Mouse (Mus musculus): ENCODE results near the gene Dao. TPM values are rescaled to one million over a fixed set of nuclear protein-coding genes. Genes with fewer than 3 reads are reported as not detected.

The Dao gene
- polyA plus RNA-seq, 1 experiment from 2014 or later = not detected

DNA sequence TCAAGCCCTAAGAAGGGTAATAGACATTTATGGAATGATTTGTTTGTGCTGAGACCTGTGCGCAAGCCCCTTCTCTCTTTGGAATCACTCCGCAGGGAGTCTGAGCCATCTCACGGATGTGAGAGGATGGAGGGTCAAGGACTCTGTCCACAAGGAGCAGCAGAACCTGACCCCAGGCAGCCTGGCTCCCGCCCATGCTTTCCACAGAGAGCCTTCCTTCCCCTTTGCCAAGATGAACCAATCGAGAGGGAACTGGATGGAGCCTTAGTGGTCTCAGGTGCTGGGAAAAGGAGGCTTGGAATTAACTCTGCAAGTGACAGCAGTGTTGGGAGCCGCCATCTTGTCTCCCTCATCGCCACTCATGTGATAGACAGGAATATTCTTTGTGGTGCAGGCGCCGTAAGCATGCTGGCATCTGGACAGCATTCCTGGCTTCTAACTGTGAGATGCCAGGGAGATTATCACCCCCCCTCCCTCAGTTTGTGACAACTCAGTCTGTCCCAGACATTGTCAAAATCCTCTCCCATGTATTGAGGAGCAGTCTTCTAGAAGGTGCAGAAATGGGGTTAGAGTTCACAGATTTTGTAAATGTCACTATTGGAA, 53.7 kb downstream of the Dao start:
- Histone ChIP-seq H3K4me3 (no peak overlapping the region), H3K27ac (replicated peaks) (no peak overlapping the region), H3K9me3 (no peaks in the 10 kb centered on the region), H3K4me2 (no peak overlapping the region), H3K9ac (no peak overlapping the region), H3K4me1 (replicated peaks) (no peaks in the 10 kb centered on the region), H3K27me3 (no peaks in the 10 kb centered on the region), H3K36me3 (peaks cover 62% of the 10 kb centered on the region)
- WGBS = 76% methylated on average over 9 of the region's 9 CpGs
- ATAC-seq (ENCODE audit: low read depth) = no peak

DNA sequence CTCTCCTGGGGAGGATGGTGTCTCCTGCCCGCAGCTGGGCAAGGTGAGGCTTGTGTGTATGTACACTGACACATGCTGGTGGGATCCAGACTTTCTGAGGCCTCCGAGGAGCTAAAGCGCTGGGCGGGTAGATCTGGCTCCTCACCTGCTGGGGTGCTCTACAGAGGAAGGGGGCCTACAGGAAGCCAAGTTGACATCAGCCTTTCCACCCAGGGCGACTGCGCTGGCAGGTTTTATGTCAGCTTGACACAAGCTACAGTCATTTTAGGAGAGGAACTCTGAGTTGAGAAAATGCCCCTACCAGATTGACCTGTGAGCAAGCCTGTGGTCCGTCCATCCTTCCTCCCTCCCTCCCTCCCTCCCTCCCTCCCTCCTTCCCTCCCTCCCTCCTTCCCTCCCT, 58.2 kb downstream of the Dao start:
- Histone ChIP-seq H3K27me3 (no peaks in the 10 kb centered on the region), H3K27ac (replicated peaks) (no peak overlapping the region), H3K4me1 (replicated peaks) (no peaks in the 10 kb centered on the region; the same call in 1 of the 2 replicates), H3K36me3 (peaks cover 54% of the 10 kb centered on the region), H3K4me3 (no peak overlapping the region), H3K9me3 (no peaks in the 10 kb centered on the region), H3K4me2 (no peak overlapping the region), H3K9ac (no peak overlapping the region)
- no peak for ATAC-seq (ENCODE audit: low read depth)
- WGBS = 56% methylated on average over 7 of the region's 7 CpGs

GRCm38 (mm10) chr5:114063958-114064357, 60.5 kb downstream of the Dao start:
- H3K27me3 ChIP-seq = no peaks in the 10 kb centered on the region
- H3K4me2 ChIP-seq = no peak overlapping the region
- peaks cover 43% of the 10 kb centered on the region for H3K36me3 ChIP-seq
- no peak for ATAC-seq (ENCODE audit: low read depth)
- no peaks in the 10 kb centered on the region for H3K9me3 ChIP-seq
- no peak overlapping the region for H3K9ac ChIP-seq
- no peak overlapping the region for H3K4me3 ChIP-seq
- H3K27ac ChIP-seq (replicated peaks) = no peak overlapping the region
- WGBS = 43% methylated on average over 4 of the region's 4 CpGs
- no peaks in the 10 kb centered on the region; the same call in 1 of the 2 replicates for H3K4me1 ChIP-seq (replicated peaks)

GRCm38 (mm10) chr5:114065161-114065560, 61.7 kb downstream of the Dao start, which contains the start of gene Usp30:
Gene Usp30 (plus strand): TSS chr5:114065461.
- no peak for ATAC-seq (ENCODE audit: low read depth)
- no peak within 1 kb of the TSS for H3K4me2 ChIP-seq
- H3K9me3 ChIP-seq = no peaks in the 10 kb centered on the region
- H3K27ac ChIP-seq (replicated peaks) = no peak within 1 kb of the TSS
- no peaks in the 10 kb centered on the region for H3K27me3 ChIP-seq
- no peak within 1 kb of the TSS for H3K4me3 ChIP-seq
- peaks cover 31% of the 10 kb centered on the region for H3K36me3 ChIP-seq
- H3K9ac ChIP-seq = no peak within 1 kb of the TSS
- WGBS = 91% methylated on average over 6 of the region's 6 CpGs
- H3K4me1 ChIP-seq (replicated peaks) = no peaks in the 10 kb centered on the region; the same call in 1 of the 2 replicates

DNA sequence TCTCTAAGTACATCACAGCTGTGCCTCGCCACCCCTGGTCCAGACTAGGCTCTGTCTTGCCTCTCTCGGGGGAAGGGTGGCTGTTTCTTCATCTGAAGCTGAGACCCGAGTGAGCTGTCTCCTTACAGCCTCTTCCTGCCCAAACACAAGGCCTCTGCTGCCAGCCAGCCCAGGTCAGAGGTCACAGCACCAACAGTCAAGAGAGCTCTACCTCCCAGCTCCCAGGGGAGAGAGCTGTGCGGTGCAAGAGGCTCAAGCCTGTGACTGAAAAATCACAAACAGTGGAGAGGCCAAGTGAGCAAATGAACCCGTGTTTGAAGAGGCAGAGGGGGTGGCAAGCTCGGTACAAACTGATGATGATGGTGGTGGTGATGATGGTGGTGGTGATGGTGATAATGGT, 63.1 kb downstream of the Dao start:
- no peak overlapping the region for H3K4me2 ChIP-seq
- H3K36me3 ChIP-seq = peaks cover 35% of the 10 kb centered on the region
- H3K27ac ChIP-seq (replicated peaks) = no peak overlapping the region
- no peak overlapping the region for H3K4me3 ChIP-seq
- H3K27me3 ChIP-seq = no peaks in the 10 kb centered on the region
- H3K9me3 ChIP-seq = no peaks in the 10 kb centered on the region
- 52% methylated on average over 6 of the region's 6 CpGs for WGBS
- no peaks in the 10 kb centered on the region; the same call in 1 of the 2 replicates for H3K4me1 ChIP-seq (replicated peaks)
- no peak overlapping the region for H3K9ac ChIP-seq
- ATAC-seq (ENCODE audit: low read depth) = no peak

GRCm38 (mm10) chr5:114067543-114067942, 64.0 kb downstream of the Dao start:
- Histone ChIP-seq H3K9me3 (no peaks in the 10 kb centered on the region), H3K36me3 (peaks cover 33% of the 10 kb centered on the region), H3K9ac (no peak overlapping the region), H3K27me3 (no peaks in the 10 kb centered on the region), H3K4me1 (replicated peaks) (no peaks in the 10 kb centered on the region; the same call in 1 of the 2 replicates), H3K27ac (replicated peaks) (no peak overlapping the region), H3K4me3 (no peak overlapping the region), H3K4me2 (no peak overlapping the region)
- ATAC-seq (ENCODE audit: low read depth) = no peak
- 85% methylated on average over 9 of the region's 9 CpGs for WGBS

- H3K27ac ChIP-seq (replicated peaks) = no peak overlapping the region
These were observed 64.5 kb downstream of the Dao start for GRCm38 (mm10) chr5:114067982-114068381.

GRCm38 (mm10) chr5:114070858-114071257, 67.4 kb downstream of the Dao start:
- Histone ChIP-seq H3K27ac (replicated peaks) (no peak overlapping the region), H3K4me2 (no peak overlapping the region), H3K9ac (no peak overlapping the region), H3K27me3 (no peaks in the 10 kb centered on the region), H3K9me3 (no peaks in the 10 kb centered on the region), H3K36me3 (peaks cover 10% of the 10 kb centered on the region; the same call in 1 of the 2 replicates), H3K4me1 (replicated peaks) (no peaks in the 10 kb centered on the region), H3K4me3 (no peak overlapping the region)
- WGBS = 93% methylated on average over 4 of the region's 4 CpGs
- ATAC-seq (ENCODE audit: low read depth) = no peak

More at GRCm38 (mm10) chr5:114067982-114068381, 64.5 kb downstream of the Dao start:
- Histone ChIP-seq H3K4me2 (no peak overlapping the region), H3K36me3 (peaks cover 29% of the 10 kb centered on the region), H3K4me3 (no peak overlapping the region), H3K27me3 (no peaks in the 10 kb centered on the region), H3K9me3 (no peaks in the 10 kb centered on the region), H3K9ac (no peak overlapping the region), H3K4me1 (replicated peaks) (no peaks in the 10 kb centered on the region; the same call in 1 of the 2 replicates)
- ATAC-seq (ENCODE audit: low read depth) = no peak
- 75% methylated on average over 9 of the region's 9 CpGs for WGBS

- no peak overlapping the region for H3K4me3 ChIP-seq
- peaks cover 10% of the 10 kb centered on the region; the same call in 1 of the 2 replicates for H3K36me3 ChIP-seq
- no peaks in the 10 kb centered on the region for H3K27me3 ChIP-seq
- H3K4me2 ChIP-seq = no peak overlapping the region
- no peak for ATAC-seq (ENCODE audit: low read depth)
- no peaks in the 10 kb centered on the region for H3K9me3 ChIP-seq
- no peak overlapping the region for H3K27ac ChIP-seq (replicated peaks)
- 42% methylated on average over 2 of the region's 2 CpGs for WGBS
- H3K9ac ChIP-seq = no peak overlapping the region
- H3K4me1 ChIP-seq (replicated peaks) = no peaks in the 10 kb centered on the region
These were observed 68.8 kb downstream of the Dao start for GRCm38 (mm10) chr5:114072262-114072661.

Other genes with a start within 250 kb of the Dao start
- 45.5 and 47.0 TPM in 2 replicates for gene Sart3, start 231.2 kb upstream of the Dao start, polyA plus RNA-seq (2015; fragmentation: Nextera tagmentation; extraction: Ambion mirVana)
- 85.7 and 93.0 TPM in 2 replicates for gene Iscu, start 231.0 kb upstream of the Dao start, polyA plus RNA-seq (2015; fragmentation: Nextera tagmentation; extraction: Ambion mirVana)
- gene Tmem119, start 203.2 kb upstream of the Dao start, polyA plus RNA-seq (2015; fragmentation: Nextera tagmentation; extraction: Ambion mirVana) = 12.6 and 19.9 TPM in 2 replicates
- 1.9 and 2.5 TPM in 2 replicates for gene Selplg, start 171.1 kb upstream of the Dao start, polyA plus RNA-seq (2015; fragmentation: Nextera tagmentation; extraction: Ambion mirVana)
- 183 and 200 TPM in 2 replicates for gene Coro1c, start 94.9 kb upstream of the Dao start, polyA plus RNA-seq (2015; fragmentation: Nextera tagmentation; extraction: Ambion mirVana)
- 12.9 and 16.8 TPM in 2 replicates for gene Ssh1, start 9.8 kb upstream of the Dao start, polyA plus RNA-seq (2015; fragmentation: Nextera tagmentation; extraction: Ambion mirVana)
- 15.3 and 16.4 TPM in 2 replicates for gene Usp30, start 61.8 kb downstream of the Dao start, polyA plus RNA-seq (2015; fragmentation: Nextera tagmentation; extraction: Ambion mirVana)
- gene Svop, start 87.9 kb downstream of the Dao start, polyA plus RNA-seq (2015; fragmentation: Nextera tagmentation; extraction: Ambion mirVana) = 71.9 and 79.6 TPM in 2 replicates
- 7.3 and 9.7 TPM in 2 replicates for gene Alkbh2, start 124.5 kb downstream of the Dao start, polyA plus RNA-seq (2015; fragmentation: Nextera tagmentation; extraction: Ambion mirVana)
- gene Ung, start 126.7 kb downstream of the Dao start, polyA plus RNA-seq (2015; fragmentation: Nextera tagmentation; extraction: Ambion mirVana) = 9.0 and 9.6 TPM in 2 replicates
- 3.1 and 3.3 TPM in 2 replicates for gene Acacb, start 142.8 kb downstream of the Dao start, polyA plus RNA-seq (2015; fragmentation: Nextera tagmentation; extraction: Ambion mirVana)

Data from neural tube, embryonic 13.5 days (tissue).